Mouse (Mus musculus) midbrain, postnatal 0 days (tissue): ENCODE results near the gene Pcyox1. TPM values are rescaled to one million over a fixed set of nuclear protein-coding genes. Genes with fewer than 3 reads are reported as not detected.

Experiments
- ATAC-seq: fragments of 200-750 bp; cut with Nextera tagmentation; 2 replicates; pipeline ENCODE4 v1.8.0; 2017; ENCODE audit warnings: moderate number of reproducible peaks, mild to moderate bottlenecking, moderate TSS enrichment, moderate library complexity; ENCODE audit not compliant: low FRiP score
- DNase-seq: peaks from one replicate; pipeline ENCODE4 v3.0.0-alpha.2; 2015; ENCODE audit warnings: low spot score
- H3K27ac ChIP-seq: fragments of 300-500 bp; sonication (generic); 2 replicates; pipeline ENCODE4 v1.5.1; 2014; ENCODE audit warnings: low read depth, mild to moderate bottlenecking, low read length, mixed read lengths
- H3K27me3 ChIP-seq: fragments of 300-500 bp; sonication (generic); 2 replicates; pipeline ENCODE4 v1.6.1; 2014; ENCODE audit warnings: low read length, control low read depth, mixed read lengths; ENCODE audit not compliant: insufficient read depth
- H3K36me3 ChIP-seq: fragments of 300-500 bp; sonication (generic); 2 replicates; pipeline ENCODE4 v1.6.1; 2014; ENCODE audit warnings: low read length, control low read depth, mixed read lengths; ENCODE audit not compliant: insufficient read depth
- H3K4me1 ChIP-seq: fragments of 300-500 bp; sonication (generic); 2 replicates; pipeline ENCODE4 v1.6.1; 2014; ENCODE audit warnings: mild to moderate bottlenecking, control low read depth, antibody characterized with exemption, low read length, mixed read lengths; ENCODE audit not compliant: insufficient read depth
- H3K4me2 ChIP-seq: fragments of 300-500 bp; sonication (generic); 2 replicates; pipeline ENCODE4 v1.6.1; 2014; ENCODE audit warnings: low read depth, mild to moderate bottlenecking, low read length, mixed read lengths; ENCODE audit not compliant: poor library complexity, severe bottlenecking
- H3K4me3 ChIP-seq: fragments of 300-500 bp; sonication (generic); 2 replicates; pipeline ENCODE4 v1.5.1; 2014; ENCODE audit warnings: low read depth, mild to moderate bottlenecking, low read length, moderate library complexity
- H3K9ac ChIP-seq: fragments of 300-500 bp; sonication (generic); replicated peaks from 2 replicates; pipeline ENCODE4 v1.6.1; 2014; ENCODE audit warnings: mild to moderate bottlenecking, low read length, moderate library complexity, mixed read lengths; ENCODE audit not compliant: poor library complexity, severe bottlenecking
- H3K9me3 ChIP-seq: fragments of 300-500 bp; sonication (generic); 2 replicates; pipeline ENCODE4 v1.6.1; 2016; ENCODE audit warnings: low read length, control low read depth
- CTCF ChIP-seq: IDR thresholded peaks from 2 replicates; pipeline ENCODE4 v1.5.1; 2016; ENCODE audit warnings: antibody characterized with exemption, mild to moderate bottlenecking
- WGBS: fragments of 180-500 bp; shearing (Covaris S2); extraction: QIAGEN DNeasy Blood & Tissue Kit; methylation state at CpG from one replicate; pipeline ENCODE4 v1.1.7; 2014; 5-methylcytosine and 5-hydroxymethylcytosine counted together
- polyA plus RNA-seq: library from polyadenylated mRNA; unstranded; fragments of >200 nt; fragmentation: Nextera tagmentation; extraction: Ambion mirVana; gene quantifications from 2 replicates; pipeline ENCODE4 v1.2.1, GENCODE M21; 2015
- total RNA-seq: library from RNA; depleted of rRNA; stranded (reverse); fragments of >200 nt; gene quantifications from 2 replicates; pipeline ENCODE4 v1.2.3, GENCODE M21; 2014

Pcyox1 gene
- total and polyA plus RNA-seq, 2 experiments from 2014 or later: 95.4 to 108 TPM

- no peak overlapping the region for H3K27ac ChIP-seq
- WGBS: 88% methylated on average over 3 of the region's 3 CpGs
- no peak for ATAC-seq
- no peak overlapping the region for H3K4me2 ChIP-seq
- H3K9me3 ChIP-seq: no peaks in the 10 kb centered on the region
- DNase-seq: no peak
- TF ChIP-seq CTCF: no peak
- H3K4me1 ChIP-seq: no peaks in the 10 kb centered on the region
- no peaks in the 10 kb centered on the region for H3K27me3 ChIP-seq
- H3K36me3 ChIP-seq: peaks cover 57% of the 10 kb centered on the region
- no peak overlapping the region for H3K4me3 ChIP-seq
- H3K9ac ChIP-seq: no peak overlapping the region
Measured at GRCm38 (mm10) chr6:86419239-86419638, 22.3 kb upstream of the Pcyox1 start.

DNA sequence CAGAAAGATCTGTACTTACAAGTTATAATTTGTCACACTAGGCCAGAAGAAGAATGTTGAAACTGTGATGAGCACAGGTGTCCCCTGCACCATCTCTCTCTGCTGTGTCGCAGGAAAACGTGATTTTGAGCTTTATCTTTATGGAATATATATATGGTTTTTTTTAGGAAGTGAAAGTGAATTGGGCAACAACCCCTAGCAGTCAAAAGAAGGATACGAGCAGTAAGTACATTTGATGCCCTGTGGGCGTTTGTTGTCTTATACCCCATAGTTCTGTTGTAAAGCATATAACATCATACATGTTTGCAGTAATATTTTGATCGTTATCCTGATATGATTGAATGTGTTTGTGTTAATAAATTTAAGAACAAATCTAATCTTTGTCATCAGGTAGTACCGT, 21.8 kb upstream of the Pcyox1 start:
- H3K27ac ChIP-seq: no peak overlapping the region
- no peak for DNase-seq
- 95% methylated on average over 6 of the region's 6 CpGs for WGBS
- no peaks in the 10 kb centered on the region for H3K27me3 ChIP-seq
- H3K9ac ChIP-seq: no peak overlapping the region
- H3K9me3 ChIP-seq: no peaks in the 10 kb centered on the region
- peaks cover 57% of the 10 kb centered on the region for H3K36me3 ChIP-seq
- no peaks in the 10 kb centered on the region for H3K4me1 ChIP-seq
- no peak for ATAC-seq
- H3K4me3 ChIP-seq: no peak overlapping the region
- no peak for TF ChIP-seq CTCF
- no peak overlapping the region for H3K4me2 ChIP-seq

- TF ChIP-seq CTCF: no peak
- no peaks in the 10 kb centered on the region for H3K27me3 ChIP-seq
- H3K4me2 ChIP-seq: peak overlapping the region; percentile 52
- H3K4me1 ChIP-seq: peaks cover 8% of the 10 kb centered on the region; the same call in 1 of the 2 replicates
- ATAC-seq (no peak), DNase-seq (no peak)
- peak overlapping the region; percentile 85 for H3K4me3 ChIP-seq
- H3K36me3 ChIP-seq: no peaks in the 10 kb centered on the region
- H3K9ac ChIP-seq: no peak overlapping the region
- no peaks in the 10 kb centered on the region for H3K9me3 ChIP-seq
- no peak overlapping the region for H3K27ac ChIP-seq
Measured at GRCm38 (mm10) chr6:86406306-86406705, 9.4 kb upstream of the Pcyox1 start.

GRCm38 (mm10) chr6:86404996-86405395, 8.0 kb upstream of the Pcyox1 start:
- DNase-seq: peak; percentile 13
- Histone ChIP-seq H3K27me3 (no peaks in the 10 kb centered on the region), H3K4me2 (peak overlapping the region; percentile 52), H3K36me3 (no peaks in the 10 kb centered on the region), H3K9ac (peak overlapping the region; percentile 99), H3K27ac (peak overlapping the region; percentile 100), H3K9me3 (no peaks in the 10 kb centered on the region), H3K4me3 (peak overlapping the region; percentile 85), H3K4me1 (peaks cover 8% of the 10 kb centered on the region; the same call in 1 of the 2 replicates)
- 0% methylated on average over 11 of the region's 11 CpGs for WGBS
- no peak for TF ChIP-seq CTCF
- ATAC-seq: no peak

DNA sequence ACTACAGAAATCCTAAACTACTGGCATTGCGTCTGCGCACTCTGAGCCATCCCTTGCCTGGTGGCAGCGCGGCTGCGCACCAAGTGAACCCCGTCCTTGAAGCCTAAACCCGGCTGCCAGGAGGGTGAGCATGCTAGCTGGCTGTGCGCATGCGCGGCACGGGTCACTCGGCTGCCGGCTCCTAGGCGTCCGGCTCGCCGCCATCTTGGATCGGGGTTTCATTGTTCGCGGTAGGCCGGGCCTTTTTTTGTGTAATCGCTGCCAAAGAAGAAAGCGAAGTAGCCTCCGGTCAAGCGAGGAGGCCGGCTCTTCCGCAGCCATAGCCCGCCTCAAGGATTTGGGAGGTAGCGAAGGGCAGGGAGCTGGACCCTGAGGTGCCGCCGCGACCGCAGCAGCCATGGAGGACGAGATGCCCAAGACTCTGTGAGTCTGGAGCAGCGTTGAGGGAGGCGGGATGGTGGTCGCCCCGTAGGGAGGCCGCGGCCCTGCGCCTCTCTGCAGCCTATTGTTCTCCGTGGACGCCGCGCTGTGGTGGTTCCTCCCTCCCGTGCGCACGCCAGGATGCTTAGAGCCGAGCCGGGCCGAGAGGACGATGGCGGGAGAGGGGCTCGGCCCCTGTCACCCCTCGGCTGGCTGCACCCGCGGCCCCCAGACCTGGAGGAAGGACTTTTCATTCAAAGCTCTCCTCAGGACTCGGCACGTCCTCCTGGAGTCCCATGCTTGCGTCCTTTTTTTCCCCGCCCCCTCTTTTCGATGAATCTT, 7.3 kb upstream of the Pcyox1 start, which contains the start of gene Tia1:
Tia1 (plus strand) TSS at position 120 of the 762 bp plus-strand sequence.
- peak; percentile 97 for ATAC-seq
- Histone ChIP-seq H3K4me1 (peaks cover 8% of the 10 kb centered on the region; the same call in 1 of the 2 replicates), H3K4me3 (peak within 1 kb of the TSS; percentile 85), H3K9me3 (no peaks in the 10 kb centered on the region), H3K36me3 (no peaks in the 10 kb centered on the region), H3K27ac (peak within 1 kb of the TSS; percentile 100), H3K9ac (peak within 1 kb of the TSS; percentile 99), H3K27me3 (no peaks in the 10 kb centered on the region), H3K4me2 (peak within 1 kb of the TSS; percentile 52)
- TF ChIP-seq CTCF: no peak; the same call in 1 of the 2 replicates
- DNase-seq: peak; percentile 100
- WGBS: under 1% methylated on average over 59 of the region's 62 CpGs

DNA sequence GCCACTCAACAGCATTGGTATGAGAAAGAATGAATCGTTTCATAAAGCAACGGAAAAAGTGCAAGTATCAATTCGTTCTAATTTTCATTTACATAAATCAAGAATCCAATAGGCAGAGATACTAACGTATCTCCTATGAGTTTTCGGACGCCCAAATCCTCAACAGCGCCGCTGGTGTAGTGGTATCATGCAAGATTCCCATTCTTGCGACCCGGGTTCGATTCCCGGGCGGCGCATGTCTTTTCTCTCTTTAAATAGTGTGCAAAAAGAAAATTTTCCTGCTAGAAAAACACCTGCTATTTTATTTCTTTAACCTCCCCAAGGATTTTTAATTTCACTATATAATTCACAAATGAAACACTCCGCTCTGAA, 6.8 kb upstream of the Pcyox1 start:
- no peaks in the 10 kb centered on the region for H3K36me3 ChIP-seq
- H3K27ac ChIP-seq: peak overlapping the region; percentile 100
- no peaks in the 10 kb centered on the region for H3K9me3 ChIP-seq
- no peak; the same call in 1 of the 2 replicates for TF ChIP-seq CTCF
- H3K9ac ChIP-seq: no peak overlapping the region
- H3K27me3 ChIP-seq: no peaks in the 10 kb centered on the region
- ATAC-seq (peak; percentile 84), DNase-seq (peak; percentile 91)
- peak overlapping the region; percentile 52 for H3K4me2 ChIP-seq
- peaks cover 8% of the 10 kb centered on the region; the same call in 1 of the 2 replicates for H3K4me1 ChIP-seq
- WGBS: under 1% methylated on average over 15 of the region's 15 CpGs
- peak overlapping the region; percentile 85 for H3K4me3 ChIP-seq
